Mouse (Mus musculus) intestine, postnatal 0 days (tissue): ENCODE results near the gene Sgms1. TPM values are rescaled to one million over a fixed set of nuclear protein-coding genes. Genes with fewer than 3 reads are reported as not detected.

Experiments
- ATAC-seq: fragments of 200-750 bp; cut with Nextera tagmentation; 2 replicates; pipeline ENCODE4 v1.8.0; 2017; ENCODE audit warnings: mild to moderate bottlenecking, moderate TSS enrichment, moderate library complexity
- H3K27ac ChIP-seq: fragments of 300-500 bp; sonication (generic); 2 replicates; pipeline ENCODE4 v1.5.1; 2014; ENCODE audit warnings: mild to moderate bottlenecking, low read depth, low read length, moderate library complexity
- H3K27me3 ChIP-seq: fragments of 300-500 bp; sonication (generic); replicated peaks from 2 replicates; pipeline ENCODE4 v1.6.1; 2014; ENCODE audit warnings: low read length, mixed read lengths; ENCODE audit not compliant: control insufficient read depth, insufficient read depth
- H3K36me3 ChIP-seq: fragments of 300-500 bp; sonication (generic); 2 replicates; pipeline ENCODE4 v1.6.1; 2014; ENCODE audit warnings: mild to moderate bottlenecking, moderate library complexity; ENCODE audit not compliant: control insufficient read depth, insufficient read depth
- H3K4me1 ChIP-seq: fragments of 300-500 bp; sonication (generic); replicated peaks from 2 replicates; pipeline ENCODE4 v1.6.1; 2014; ENCODE audit warnings: antibody characterized with exemption, low read length, mixed read lengths; ENCODE audit not compliant: control insufficient read depth, insufficient read depth
- H3K4me2 ChIP-seq: fragments of 300-500 bp; sonication (generic); replicated peaks from 2 replicates; pipeline ENCODE4 v1.6.1; 2014; ENCODE audit warnings: low read depth, mild to moderate bottlenecking, moderate library complexity
- H3K4me3 ChIP-seq: fragments of 300-500 bp; sonication (generic); 2 replicates; pipeline ENCODE4 v1.5.1; 2014; ENCODE audit warnings: low read depth, low read length
- H3K9ac ChIP-seq: fragments of 300-500 bp; sonication (generic); 2 replicates; pipeline ENCODE4 v1.6.1; 2014; ENCODE audit warnings: mild to moderate bottlenecking, low read depth, low read length
- H3K9me3 ChIP-seq: fragments of 300-500 bp; sonication (generic); 2 replicates; pipeline ENCODE4 v1.6.1; 2016; ENCODE audit warnings: mixed run types; ENCODE audit not compliant: control insufficient read depth
- CTCF ChIP-seq: sonication (generic); IDR thresholded peaks from 2 replicates; pipeline ENCODE4 v1.5.1; 2016; ENCODE audit warnings: low read depth, mild to moderate bottlenecking, control low read depth, antibody characterized with exemption, moderate library complexity
- WGBS: fragments of 180-500 bp; shearing (Covaris S2); extraction: QIAGEN DNeasy Blood & Tissue Kit; methylation state at CpG from one replicate; pipeline ENCODE4 v1.1.7; 2014; 5-methylcytosine and 5-hydroxymethylcytosine counted together
- polyA plus RNA-seq: library from polyadenylated mRNA; unstranded; fragments of >200 nt; fragmentation: Nextera tagmentation; extraction: Ambion mirVana; gene quantifications from 2 replicates; pipeline ENCODE4 v1.2.1, GENCODE M21; 2015

The Sgms1 gene
- polyA plus RNA-seq, 1 experiment from 2014 or later, result 18.6 TPM

GRCm38 (mm10) chr19:32348955-32349654, 40.4 kb downstream of the Sgms1 start:
- Histone ChIP-seq H3K4me3 (no peak overlapping the region), H3K36me3 (no peaks in the 10 kb centered on the region), H3K9ac (no peak overlapping the region), H3K27ac (peak overlapping the region; percentile 2; the same call in 1 of the 2 replicates), H3K4me2 (no peak overlapping the region), H3K27me3 (no peaks in the 10 kb centered on the region), H3K4me1 (peaks cover 25% of the 10 kb centered on the region), H3K9me3 (no peaks in the 10 kb centered on the region)
- 35% methylated on average over 7 of the region's 7 CpGs for WGBS
- no peak for ATAC-seq
- peak; percentile 58 for TF ChIP-seq CTCF

- TF ChIP-seq CTCF, result no peak
- H3K27ac ChIP-seq, result peak overlapping the region; percentile 79; the same call in 1 of the 2 replicates
- WGBS, result 62% methylated on average over 5 of the region's 5 CpGs
- H3K27me3 ChIP-seq, result no peaks in the 10 kb centered on the region
- no peaks in the 10 kb centered on the region for H3K36me3 ChIP-seq
- H3K4me2 ChIP-seq, result no peak overlapping the region
- H3K4me3 ChIP-seq, result no peak overlapping the region
- ATAC-seq, result no peak
- H3K9me3 ChIP-seq, result no peaks in the 10 kb centered on the region
- no peak overlapping the region for H3K9ac ChIP-seq
- H3K4me1 ChIP-seq, result peaks cover 30% of the 10 kb centered on the region
Measured at GRCm38 (mm10) chr19:32347491-32347890, 42.0 kb downstream of the Sgms1 start.

DNA sequence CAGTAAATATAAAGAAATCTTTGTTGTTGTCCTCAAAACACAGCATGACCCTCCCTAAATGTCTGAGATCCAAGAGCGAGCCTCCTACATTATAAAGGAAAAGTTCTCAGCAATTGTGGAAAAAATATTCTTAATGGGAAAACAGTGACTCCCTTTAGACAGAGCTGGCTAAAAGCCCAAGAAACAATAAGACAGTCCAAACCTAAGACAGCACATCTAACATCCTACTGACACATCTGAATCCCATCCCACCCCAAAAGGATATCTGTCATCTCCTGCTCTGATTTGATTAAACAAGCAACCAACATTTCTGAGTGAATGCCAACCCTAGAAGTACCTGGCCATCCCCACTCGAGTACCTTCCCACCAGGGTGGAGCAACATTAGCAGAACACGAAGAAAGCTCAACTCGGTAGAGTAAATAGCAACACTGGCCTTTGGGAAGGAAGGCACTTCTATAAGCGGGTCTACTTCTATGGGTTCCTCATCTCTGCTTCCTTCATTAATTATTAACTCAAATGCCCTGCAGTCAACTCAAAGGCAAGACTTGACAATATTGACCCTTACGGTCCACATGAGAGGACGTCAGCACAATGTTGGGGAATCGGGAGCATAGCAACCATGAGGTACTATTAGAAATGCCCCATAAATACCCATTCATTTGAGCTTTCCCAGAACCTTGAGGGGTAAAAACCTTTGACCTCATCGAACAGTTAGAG, 42.7 kb downstream of the Sgms1 start:
- Histone ChIP-seq H3K36me3 (no peaks in the 10 kb centered on the region), H3K9ac (no peak overlapping the region), H3K9me3 (no peaks in the 10 kb centered on the region), H3K4me2 (peak overlapping the region; percentile 55), H3K4me3 (peak overlapping the region; percentile 11; the same call in 1 of the 2 replicates), H3K27ac (peak overlapping the region; percentile 79), H3K4me1 (peaks cover 32% of the 10 kb centered on the region), H3K27me3 (no peaks in the 10 kb centered on the region)
- 42% methylated on average over 9 of the region's 9 CpGs for WGBS
- peak; percentile 60 for ATAC-seq
- no peak for TF ChIP-seq CTCF

- H3K9ac ChIP-seq, result no peak overlapping the region
- no peaks in the 10 kb centered on the region for H3K36me3 ChIP-seq
- H3K4me1 ChIP-seq, result peaks cover 32% of the 10 kb centered on the region
- peak overlapping the region; percentile 11; the same call in 1 of the 2 replicates for H3K4me3 ChIP-seq
- H3K27me3 ChIP-seq, result no peaks in the 10 kb centered on the region
- peak overlapping the region; percentile 55 for H3K4me2 ChIP-seq
- peak overlapping the region; percentile 79 for H3K27ac ChIP-seq
- H3K9me3 ChIP-seq, result no peaks in the 10 kb centered on the region
- peak; percentile 66 for ATAC-seq
- no peak for TF ChIP-seq CTCF
- 3% methylated on average over 3 of the region's 3 CpGs for WGBS
Measured at GRCm38 (mm10) chr19:32346176-32346575, 43.3 kb downstream of the Sgms1 start.

DNA sequence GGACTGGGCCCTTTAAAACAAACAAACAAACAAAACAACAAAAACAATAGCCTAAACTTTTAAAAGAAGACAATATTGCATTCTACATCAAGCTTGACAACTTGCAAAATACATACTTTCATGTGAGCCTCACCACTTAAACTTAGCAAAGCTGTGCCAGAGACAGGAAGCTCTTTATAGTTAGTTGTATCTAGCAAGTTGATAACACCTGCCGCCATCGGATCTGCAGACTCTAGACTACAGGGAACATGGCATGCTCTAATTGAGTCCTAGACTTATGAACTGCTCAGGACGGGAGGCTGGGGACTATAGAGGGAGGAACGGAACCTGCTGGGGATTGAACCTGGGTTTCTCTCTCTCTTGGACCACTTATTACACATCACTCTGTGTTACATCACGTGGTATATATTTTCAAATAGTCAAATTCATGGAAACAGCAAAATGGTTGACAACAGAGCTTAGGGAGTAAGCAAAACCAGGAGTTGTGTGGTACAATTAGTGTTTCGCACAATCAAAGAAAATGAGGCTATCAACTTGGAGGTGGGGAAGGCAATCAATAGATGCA, 44.3 kb downstream of the Sgms1 start:
- H3K9ac ChIP-seq, result no peak overlapping the region
- peaks cover 32% of the 10 kb centered on the region for H3K4me1 ChIP-seq
- H3K27ac ChIP-seq, result peak overlapping the region; percentile 79
- H3K4me3 ChIP-seq, result no peak overlapping the region
- ATAC-seq, result no peak
- H3K27me3 ChIP-seq, result no peaks in the 10 kb centered on the region
- no peak for TF ChIP-seq CTCF
- WGBS, result 57% methylated on average over 6 of the region's 6 CpGs
- H3K4me2 ChIP-seq, result peak overlapping the region; percentile 65; the same call in 1 of the 2 replicates
- no peaks in the 10 kb centered on the region for H3K36me3 ChIP-seq
- no peaks in the 10 kb centered on the region for H3K9me3 ChIP-seq

GRCm38 (mm10) chr19:32344738-32345121, 44.8 kb downstream of the Sgms1 start:
- Histone ChIP-seq H3K27ac (peak overlapping the region; percentile 78), H3K4me3 (peak overlapping the region; percentile 28; the same call in 1 of the 2 replicates)
- peak; percentile 56 for ATAC-seq

More at GRCm38 (mm10) chr19:32344738-32345121, 44.8 kb downstream of the Sgms1 start:
- Histone ChIP-seq H3K4me2 (peak overlapping the region; percentile 65), H3K9me3 (no peaks in the 10 kb centered on the region), H3K36me3 (no peaks in the 10 kb centered on the region), H3K4me1 (peaks cover 32% of the 10 kb centered on the region), H3K27me3 (no peaks in the 10 kb centered on the region), H3K9ac (no peak overlapping the region)
- WGBS, result 13% methylated on average over 4 of the region's 4 CpGs
- no peak for TF ChIP-seq CTCF
